Mouse (Mus musculus) MEL-GATA-1-ER (cell line): ENCODE data around the gene Tert.

Experiments used
- DNase-seq: peaks from one replicate; pipeline ENCODE4 v3.0.0-alpha.2; 2012; ENCODE audit warnings: low read depth; ENCODE audit errors: extremely low read depth

Gene Tert

GRCm38 (mm10) chr13:73675161-73675560 lies 48.5 kb downstream of the Tert start:
- DNase-seq: no peak

GRCm38 (mm10) chr13:73677853-73678252 lies 51.1 kb downstream of the Tert start, which contains the start of gene Slc6a18:
Slc6a18 (minus strand) TSS chr13:73678023.
- no peak for DNase-seq

GRCm38 (mm10) chr13:73679311-73679710 lies 52.6 kb downstream of the Tert start:
- DNase-seq: no peak

- DNase-seq: no peak
Observed at GRCm38 (mm10) chr13:73680394-73680793, 53.7 kb downstream of the Tert start.

- no peak for DNase-seq
Observed at GRCm38 (mm10) chr13:73682226-73682625, 55.5 kb downstream of the Tert start.

GRCm38 (mm10) chr13:73683682-73684081 lies 57.0 kb downstream of the Tert start:
- no peak for DNase-seq

- no peak for DNase-seq
Observed at GRCm38 (mm10) chr13:73684412-73684811, 57.7 kb downstream of the Tert start.

GRCm38 (mm10) chr13:73685502-73685901 lies 58.8 kb downstream of the Tert start:
- no peak for DNase-seq

GRCm38 (mm10) chr13:73687601-73688000 lies 60.9 kb downstream of the Tert start:
- no peak for DNase-seq

GRCm38 (mm10) chr13:73688934-73689333 lies 62.2 kb downstream of the Tert start:
- DNase-seq: no peak

- DNase-seq: peak; percentile 19
Observed at GRCm38 (mm10) chr13:73692249-73692868, 65.6 kb downstream of the Tert start.

GRCm38 (mm10) chr13:73693333-73693732 lies 66.6 kb downstream of the Tert start:
- DNase-seq: no peak

- DNase-seq: peak; percentile 10
Observed at GRCm38 (mm10) chr13:73694972-73695371, 68.3 kb downstream of the Tert start.

GRCm38 (mm10) chr13:73696529-73696928 lies 69.8 kb downstream of the Tert start:
- DNase-seq: no peak
